Mouse (Mus musculus) spleen, adult 2 months (tissue): ENCODE results near the gene Apoe. TPM values are rescaled to one million over a fixed set of nuclear protein-coding genes. Genes with fewer than 3 reads are reported as not detected.

ENCODE experiments used
- DNase-seq, 2 experiments: peaks; one replicate each; pipeline versions ENCODE4 v3.0.0 to v3.0.0-alpha.2; 2012 to 2021; ENCODE audit warnings: low spot score in 2 of 2, low read depth in 1 of 2
- H3K27ac ChIP-seq: fragments of 200-500 bp; 2 replicates; pipeline ENCODE4 v1.5.1; 2012; ENCODE audit warnings: low read length, inconsistent platforms; ENCODE audit not compliant: insufficient read depth
- H3K27me3 ChIP-seq: fragments of 200-500 bp; 2 replicates; pipeline ENCODE4 v1.6.1; 2012; ENCODE audit warnings: mild to moderate bottlenecking, moderate library complexity, low read length, inconsistent platforms; ENCODE audit not compliant: control insufficient read depth, insufficient read depth
- H3K36me3 ChIP-seq: fragments of 200-500 bp; 2 replicates; pipeline ENCODE4 v1.6.1; 2012; ENCODE audit warnings: mild to moderate bottlenecking, low read length, inconsistent platforms; ENCODE audit not compliant: control insufficient read depth, insufficient read depth
- H3K4me1 ChIP-seq: fragments of 200-500 bp; 2 replicates; pipeline ENCODE4 v1.6.1; 2011; ENCODE audit warnings: inconsistent platforms; ENCODE audit not compliant: control insufficient read depth, insufficient read depth, insufficient read length
- H3K4me3 ChIP-seq: fragments of 200-500 bp; 2 replicates; pipeline ENCODE4 v1.5.1; 2011; ENCODE audit warnings: mild to moderate bottlenecking, inconsistent platforms; ENCODE audit not compliant: insufficient read depth, insufficient read length; ENCODE audit errors: extremely low read depth
- CTCF ChIP-seq: fragments of 200-500 bp; IDR thresholded peaks from 2 replicates; pipeline ENCODE4 v1.5.1; 2011; ENCODE audit warnings: mild to moderate bottlenecking, inconsistent platforms; ENCODE audit not compliant: insufficient read depth, insufficient read length, insufficient replicate concordance; ENCODE audit errors: extremely low read depth
- POLR2A ChIP-seq: fragments of 200-500 bp; IDR thresholded peaks from 2 replicates; pipeline ENCODE4 v1.6.1; 2011; ENCODE audit warnings: low read depth, low read length, inconsistent platforms
- WGBS: fragments of 180-500 bp; shearing (Covaris S2); methylation state at CpG from one replicate; pipeline ENCODE4 v1.1.7; 2018; 5-methylcytosine and 5-hydroxymethylcytosine counted together
- polyA plus RNA-seq: library from polyadenylated mRNA; depleted of rRNA; stranded (reverse); fragments of >200 nt; gene quantifications from 2 replicates; pipeline ENCODE4 v1.2.3, GENCODE M21; 2012

The Apoe gene
- polyA plus RNA-seq, 1 experiment = 1,613 TPM

DNA sequence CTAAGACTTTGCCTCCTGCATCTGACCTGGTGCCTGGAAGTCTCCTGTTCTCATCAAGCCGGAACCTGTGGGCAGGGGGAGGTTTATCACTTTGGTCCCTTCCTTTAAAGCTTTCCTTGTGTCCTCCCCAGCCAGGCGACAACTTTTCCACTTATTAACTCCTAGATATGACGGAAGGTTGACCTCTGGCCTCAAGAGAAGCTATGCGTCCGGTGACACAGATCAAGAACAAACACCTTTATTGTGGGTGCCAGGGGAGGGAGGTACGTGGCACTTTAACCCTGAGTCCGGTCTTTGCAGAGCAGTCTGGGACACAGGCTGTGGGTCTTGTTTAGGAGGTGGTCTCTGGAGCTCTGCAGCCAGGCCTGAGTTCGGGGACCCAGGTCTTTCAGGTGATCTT, 21.1 kb downstream of the Apoe start, which contains the start of gene Apoc2:
TSS of gene Apoc2 (minus strand) at position 70 of the 400 bp plus-strand sequence.
- Histone ChIP-seq H3K4me1 (no peaks in the 10 kb centered on the region; the same call in 1 of the 2 replicates), H3K36me3 (no peaks in the 10 kb centered on the region), H3K27me3 (no peaks in the 10 kb centered on the region), H3K27ac (no peak within 1 kb of the TSS), H3K4me3 (no peak within 1 kb of the TSS)
- 93% methylated on average over 8 of the region's 8 CpGs for WGBS
- DNase-seq = no peak
- TF ChIP-seq POLR2A = no peak
- TF ChIP-seq CTCF = no peak

GRCm38 (mm10) chr7:19676662-19677061, 22.3 kb downstream of the Apoe start:
- no peak for DNase-seq
- H3K36me3 ChIP-seq = no peaks in the 10 kb centered on the region
- H3K27ac ChIP-seq = no peak overlapping the region
- no peak for TF ChIP-seq POLR2A
- no peak for TF ChIP-seq CTCF
- H3K4me3 ChIP-seq = no peak overlapping the region
- WGBS = 86% methylated on average over 1 of the region's 1 CpGs
- no peaks in the 10 kb centered on the region; the same call in 1 of the 2 replicates for H3K4me1 ChIP-seq
- H3K27me3 ChIP-seq = no peaks in the 10 kb centered on the region

DNA sequence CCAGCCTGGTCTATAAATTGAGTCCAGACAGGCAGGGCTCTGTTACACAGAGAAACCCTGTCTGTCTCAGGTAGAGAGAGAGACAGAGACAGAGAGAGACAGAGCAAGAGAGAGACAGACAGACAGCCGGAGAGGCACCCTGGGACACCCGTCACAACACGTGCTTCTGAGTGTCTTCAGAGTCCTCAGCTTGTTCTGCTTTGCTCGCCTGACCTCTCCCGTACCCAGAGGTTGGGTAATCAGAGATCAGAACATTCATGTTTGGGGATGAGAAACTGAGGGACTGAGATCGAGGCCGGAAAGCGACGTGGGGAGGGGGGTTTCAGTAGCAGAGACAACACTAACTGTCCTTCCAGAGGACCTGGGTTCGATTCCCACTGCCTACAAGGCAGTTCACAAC, 23.2 kb downstream of the Apoe start:
- TF ChIP-seq CTCF (no peak), POLR2A (no peak)
- 81% methylated on average over 10 of the region's 10 CpGs for WGBS
- no peaks in the 10 kb centered on the region; the same call in 1 of the 2 replicates for H3K4me1 ChIP-seq
- no peaks in the 10 kb centered on the region for H3K36me3 ChIP-seq
- DNase-seq = no peak
- no peak overlapping the region for H3K27ac ChIP-seq
- no peaks in the 10 kb centered on the region for H3K27me3 ChIP-seq
- H3K4me3 ChIP-seq = no peak overlapping the region

DNA sequence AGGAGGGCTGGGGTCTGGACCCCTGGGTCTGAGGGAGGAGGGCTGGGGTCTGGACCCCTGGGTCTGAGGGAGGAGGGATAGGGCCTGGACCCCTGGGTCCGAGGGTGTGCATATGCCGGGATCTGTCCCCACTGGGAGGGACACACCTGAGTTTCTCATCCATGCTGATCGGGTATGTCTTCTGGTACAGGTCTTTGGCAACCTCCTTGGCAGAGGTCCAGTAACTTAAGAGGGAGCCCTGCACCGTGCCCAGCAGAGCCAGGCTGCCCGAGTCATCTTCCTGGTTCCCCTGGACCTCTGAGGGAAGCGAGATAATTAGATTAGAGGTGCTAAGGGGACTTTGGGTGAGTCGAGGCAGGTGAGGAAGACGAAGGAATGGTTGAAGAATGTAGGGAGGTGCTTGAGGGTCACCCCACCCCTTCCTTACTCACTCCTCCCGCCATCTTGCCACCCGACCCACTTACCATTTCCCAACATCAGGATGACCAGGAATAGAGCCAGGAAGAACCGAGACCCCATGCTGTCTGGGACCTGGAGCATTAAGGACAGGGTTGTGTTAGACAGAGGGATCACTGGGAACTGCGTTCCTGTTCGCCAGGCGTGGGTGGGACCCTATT, 25.8 kb downstream of the Apoe start:
- WGBS = 59% methylated on average over 14 of the region's 14 CpGs
- H3K36me3 ChIP-seq = no peaks in the 10 kb centered on the region
- H3K27me3 ChIP-seq = no peaks in the 10 kb centered on the region
- H3K27ac ChIP-seq = no peak overlapping the region
- peaks cover 7% of the 10 kb centered on the region; the same call in 1 of the 2 replicates for H3K4me1 ChIP-seq
- H3K4me3 ChIP-seq = no peak overlapping the region
- DNase-seq = no peak
- TF ChIP-seq POLR2A (no peak), CTCF (no peak)

GRCm38 (mm10) chr7:19671511-19671910, 27.5 kb downstream of the Apoe start:
- Histone ChIP-seq H3K4me3 (no peak overlapping the region), H3K27ac (no peak overlapping the region), H3K36me3 (no peaks in the 10 kb centered on the region), H3K27me3 (no peaks in the 10 kb centered on the region), H3K4me1 (peaks cover 7% of the 10 kb centered on the region; the same call in 1 of the 2 replicates)
- 84% methylated on average over 10 of the region's 10 CpGs for WGBS
- TF ChIP-seq POLR2A (no peak), CTCF (no peak)
- DNase-seq = no peak

DNA sequence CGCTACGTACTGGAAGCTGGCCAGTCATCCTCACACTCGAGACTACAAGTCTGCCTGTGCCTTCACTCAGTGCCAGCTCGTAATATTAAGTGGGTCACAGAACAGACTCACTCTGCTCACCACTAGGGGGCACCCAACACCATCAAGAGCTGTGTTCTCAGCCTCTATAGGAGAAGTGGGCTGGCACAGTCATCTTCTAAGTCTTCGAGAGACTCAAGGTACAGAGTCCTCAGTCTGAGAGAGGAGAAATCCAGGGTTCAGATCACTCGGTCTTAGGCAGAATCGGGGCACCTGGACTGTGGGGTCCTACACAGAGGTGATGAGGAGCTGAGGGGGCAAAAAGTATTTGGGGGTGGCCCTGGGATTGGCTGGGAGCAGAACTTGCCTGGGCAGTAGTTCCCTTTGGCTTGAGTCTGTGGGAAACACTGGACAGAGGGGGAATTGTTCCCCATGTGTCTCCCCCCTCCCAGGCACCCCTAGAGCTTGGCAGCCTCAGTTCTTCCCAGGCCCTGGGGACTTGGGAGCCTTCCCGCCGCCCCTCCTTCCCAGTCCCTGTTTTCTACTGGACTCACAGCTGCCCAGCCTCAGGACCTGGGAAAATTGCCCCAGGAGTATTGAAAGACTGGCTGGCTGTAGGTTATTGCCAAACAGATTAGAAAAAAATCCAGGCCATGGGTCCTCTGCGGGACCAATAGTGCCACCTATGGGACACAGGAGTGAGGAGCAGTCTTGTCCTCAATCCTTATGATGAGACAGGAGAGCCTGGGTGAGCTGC, 29.9 kb downstream of the Apoe start:
- Histone ChIP-seq H3K4me3 (no peak overlapping the region), H3K4me1 (peaks cover 7% of the 10 kb centered on the region; the same call in 1 of the 2 replicates), H3K36me3 (no peaks in the 10 kb centered on the region), H3K27me3 (no peaks in the 10 kb centered on the region), H3K27ac (peak overlapping the region; percentile 72)
- WGBS = 11% methylated on average over 10 of the region's 10 CpGs
- peak; percentile 88 to 91 for DNase-seq
- no peak; the same call in 1 of the 2 replicates for TF ChIP-seq POLR2A
- peak; percentile 83; the same call in 1 of the 2 replicates for TF ChIP-seq CTCF

DNA sequence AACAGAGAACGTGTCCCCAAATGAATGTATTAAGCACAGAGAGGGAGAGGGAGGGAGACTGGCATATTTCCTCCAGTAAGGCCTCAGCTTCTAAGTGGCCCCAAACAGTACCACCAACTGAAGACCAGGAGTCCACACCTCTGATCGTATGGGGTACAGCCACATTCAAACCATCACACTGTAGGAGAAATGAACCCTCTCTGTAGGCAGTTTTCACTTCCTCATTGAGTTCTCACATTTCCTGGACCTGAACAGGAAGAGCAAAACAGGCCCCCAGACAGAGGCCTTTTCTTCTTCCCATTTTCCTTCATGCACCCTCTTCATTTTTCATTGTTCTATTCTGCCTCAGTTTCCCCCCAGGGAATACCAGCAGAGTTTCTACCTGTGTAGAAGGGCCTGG, 31.6 kb downstream of the Apoe start:
- no peaks in the 10 kb centered on the region for H3K36me3 ChIP-seq
- no peak; the same call in 1 of the 2 replicates for TF ChIP-seq POLR2A
- no peak for TF ChIP-seq CTCF
- no peaks in the 10 kb centered on the region for H3K27me3 ChIP-seq
- H3K4me3 ChIP-seq = no peak overlapping the region
- H3K4me1 ChIP-seq = peaks cover 12% of the 10 kb centered on the region; the same call in 1 of the 2 replicates
- H3K27ac ChIP-seq = peak overlapping the region; percentile 79
- 44% methylated on average over 2 of the region's 2 CpGs for whole genome bisulfite sequencing
- peak; percentile 14 to 36 for DNase-seq
